Mouse (Mus musculus) Patski (cell line): Measurements from ENCODE around the gene Lingo2. TPM values are rescaled to one million over a fixed set of nuclear protein-coding genes. Genes with fewer than 3 reads are reported as not detected.

Experiments used
- ATAC-seq: fragments of 100-300 bp; one replicate; pipeline ENCODE4 v1.8.0; 2021
- CTCF ChIA-PET: fragments of 350-600 bp; sonication (Branson Sonifier 250); formaldehyde crosslinking; loops from one replicate; lab custom pipeline; 2022; ENCODE audit warnings: inconsistent platforms; lab: Charles Lee
- POLR2A ChIA-PET: fragments of 350-600 bp; sonication (Branson Sonifier 250); formaldehyde crosslinking; loops from one replicate; lab custom pipeline; 2022; ENCODE audit warnings: antibody characterized with exemption, inconsistent platforms; lab: Charles Lee
- DNase-seq: peaks from one replicate; pipeline ENCODE4 v3.0.0-alpha.2; 2011; ENCODE audit warnings: low read depth, low spot score
- H3K27me3 ChIP-seq: fragments of 371-371 bp; one replicate; pipeline ENCODE4 v1.5.1; 2021
- CTCF ChIP-seq: fragments of 100-300 bp; IDR thresholded peaks from one replicate; pipeline ENCODE4 v1.5.1; 2021
- in situ Hi-C: fragments of 300-500 bp; cut with MboI; formaldehyde crosslinking; loops from 3 replicates; pipeline ENCODE4 v1.11.1; 2018; ENCODE audit warnings: low pct_unique_long_range_greater_than_20kb, mixed read lengths
- polyA plus RNA-seq: library from polyadenylated mRNA; unstranded; gene quantifications from one replicate; pipeline ENCODE4 v1.2.3, GENCODE M21; 2021

Gene Lingo2
- polyA plus RNA-seq, 1 experiment from 2014 or later: not detected

DNA sequence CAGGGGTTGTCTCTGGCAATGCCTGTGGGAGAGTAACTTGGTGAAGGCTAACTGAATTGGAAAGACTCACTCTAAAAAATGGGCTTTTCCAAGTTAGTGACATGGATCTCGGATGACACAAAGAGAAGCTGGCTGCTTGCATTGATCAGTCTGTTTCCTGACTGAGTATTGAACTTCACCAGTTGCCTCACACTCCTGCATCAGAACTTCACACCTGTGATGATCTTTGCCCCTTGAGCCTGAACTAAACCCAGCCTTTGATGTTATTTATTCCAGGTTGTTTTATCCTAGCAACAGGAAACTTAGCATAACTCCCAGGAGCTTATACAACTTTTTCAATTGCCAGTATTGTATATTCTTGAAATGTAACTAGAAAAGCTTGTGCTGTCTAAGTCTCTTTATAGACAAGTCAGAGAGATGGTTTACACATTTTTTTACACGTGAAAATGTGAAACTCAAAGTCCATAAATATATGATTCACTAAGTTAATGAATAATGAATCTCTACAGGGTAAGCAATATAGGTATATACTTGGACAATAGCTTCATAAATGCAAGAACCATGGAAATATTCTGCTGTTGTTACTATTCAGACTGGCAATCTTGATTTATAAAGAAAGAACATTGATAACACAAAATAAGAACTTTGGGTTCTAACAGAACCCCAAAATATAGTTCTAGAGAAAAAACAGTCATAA, 410.7 kb downstream of the Lingo2 start:
- H3K27me3 ChIP-seq: no peaks in the 10 kb centered on the region
- CTCF ChIA-PET: no interaction called here
- TF ChIP-seq CTCF: no peak
- no peak for DNase-seq
- POLR2A ChIA-PET: no interaction called here
- in situ Hi-C loops: no loop called here
- ATAC-seq: no peak

GRCm38 (mm10) chr4:36533895-36534294, 417.7 kb downstream of the Lingo2 start:
- ChIA-PET CTCF (no interaction called here), POLR2A (no interaction called here)
- DNase-seq (no peak), ATAC-seq (no peak)
- in situ Hi-C loops: no loop called here
- H3K27me3 ChIP-seq: no peaks in the 10 kb centered on the region
- TF ChIP-seq CTCF: no peak

- no peak for ATAC-seq
- H3K27me3 ChIP-seq: no peaks in the 10 kb centered on the region
- ChIA-PET POLR2A (no interaction called here), CTCF (interaction anchor here (0.9 kb wide), 1 partner anchor 1877 kb away, joined by 3 read pairs; no protein-coding TSS in a partner anchor)
- no peak for DNase-seq
- TF ChIP-seq CTCF: no peak
- in situ Hi-C loops: no loop called here
Observed at GRCm38 (mm10) chr4:36490255-36490654, 461.3 kb downstream of the Lingo2 start.

- CTCF ChIA-PET: no interaction called here
- in situ Hi-C loops: no loop called here
- DNase-seq (no peak), ATAC-seq (no peak)
- no peaks in the 10 kb centered on the region for H3K27me3 ChIP-seq
- TF ChIP-seq CTCF: no peak
- POLR2A ChIA-PET: no interaction called here
Observed at GRCm38 (mm10) chr4:36435211-36435610, 516.3 kb downstream of the Lingo2 start.

GRCm38 (mm10) chr4:36426192-36426591, 525.4 kb downstream of the Lingo2 start:
- ChIA-PET POLR2A (no interaction called here), CTCF (no interaction called here)

DNA sequence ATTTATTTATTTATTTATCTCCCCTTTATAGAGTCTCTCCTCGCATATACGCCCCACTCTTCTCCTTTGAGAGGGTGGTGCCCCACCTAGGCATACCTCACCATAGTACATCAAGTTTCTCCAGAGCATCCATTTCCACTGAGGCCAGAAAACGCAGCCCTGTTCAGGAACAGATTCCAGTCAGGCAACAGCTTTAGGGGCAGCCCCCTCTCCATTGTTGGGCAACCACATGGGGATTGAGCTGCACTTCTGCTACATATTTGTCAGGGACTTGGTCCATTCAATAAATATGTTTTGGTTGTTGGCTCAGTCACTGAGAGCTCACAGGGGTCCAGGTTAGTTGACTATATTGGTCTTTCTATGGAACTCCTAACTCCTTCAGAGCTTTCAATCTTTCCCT, 544.2 kb downstream of the Lingo2 start:
- in situ Hi-C loops: no loop called here
- no peak for TF ChIP-seq CTCF
- ChIA-PET CTCF (no interaction called here), POLR2A (no interaction called here)
- no peak for DNase-seq
- no peaks in the 10 kb centered on the region for H3K27me3 ChIP-seq
- no peak for ATAC-seq

More at GRCm38 (mm10) chr4:36426192-36426591, 525.4 kb downstream of the Lingo2 start:
- DNase-seq (no peak), ATAC-seq (no peak)
- in situ Hi-C loops: no loop called here
- no peak for TF ChIP-seq CTCF
- peaks cover 5% of the 10 kb centered on the region for H3K27me3 ChIP-seq

GRCm38 (mm10) chr4:36368925-36369324, 582.6 kb downstream of the Lingo2 start:
- POLR2A ChIA-PET: no interaction called here
- TF ChIP-seq CTCF: no peak
- ATAC-seq (no peak), DNase-seq (no peak)
- in situ Hi-C loops: no loop called here
- CTCF ChIA-PET: no interaction called here
- no peaks in the 10 kb centered on the region for H3K27me3 ChIP-seq

GRCm38 (mm10) chr4:36354401-36354800, 597.1 kb downstream of the Lingo2 start:
- CTCF ChIA-PET: no interaction called here
- TF ChIP-seq CTCF: no peak
- DNase-seq: no peak
- in situ Hi-C loops: no loop called here
- POLR2A ChIA-PET: no interaction called here
- no peaks in the 10 kb centered on the region for H3K27me3 ChIP-seq
- ATAC-seq: no peak

DNA sequence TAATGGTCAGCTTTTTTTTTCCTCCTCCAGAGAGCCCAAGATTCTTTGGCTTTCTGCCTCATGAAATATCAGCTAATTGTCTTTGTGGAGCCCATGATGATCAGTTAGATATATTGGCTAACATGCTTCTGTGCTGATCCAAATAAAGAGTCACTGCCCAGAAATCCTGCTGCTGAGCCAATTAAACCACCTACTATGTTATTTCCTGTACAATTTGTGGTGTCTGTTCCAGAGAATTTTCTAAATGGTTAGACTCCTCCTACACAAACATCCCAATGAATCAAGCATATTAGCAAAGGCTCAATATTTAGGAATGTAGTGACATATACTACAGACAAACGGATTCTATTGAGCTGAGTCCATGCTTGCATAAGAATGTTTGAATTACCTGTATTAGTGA, 619.8 kb downstream of the Lingo2 start:
- CTCF ChIA-PET: no interaction called here
- in situ Hi-C loops: no loop called here
- ATAC-seq: no peak
- no peaks in the 10 kb centered on the region for H3K27me3 ChIP-seq
- no peak for TF ChIP-seq CTCF
- DNase-seq: no peak
- POLR2A ChIA-PET: no interaction called here

DNA sequence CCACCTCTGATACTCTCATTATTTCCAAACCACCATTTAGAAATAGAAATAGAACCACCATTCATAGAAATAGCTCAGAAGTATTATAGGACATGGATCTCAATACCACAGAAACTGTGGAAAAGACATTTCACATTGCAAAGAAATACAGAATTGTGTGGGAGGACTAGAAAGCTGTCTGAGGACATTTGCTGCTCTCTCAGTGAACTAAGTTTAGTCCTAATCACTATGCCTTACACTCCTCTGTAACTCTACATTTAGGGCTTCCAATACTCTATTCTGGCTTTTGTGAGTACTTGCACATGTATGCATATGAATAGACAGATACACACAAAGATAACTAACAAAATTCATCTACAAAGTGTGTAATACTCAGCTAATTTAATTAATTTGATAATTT, 625.9 kb downstream of the Lingo2 start:
- ATAC-seq (no peak), DNase-seq (no peak)
- in situ Hi-C loops: no loop called here
- no peak for TF ChIP-seq CTCF
- no peaks in the 10 kb centered on the region for H3K27me3 ChIP-seq
- CTCF ChIA-PET: no interaction called here
- POLR2A ChIA-PET: no interaction called here

GRCm38 (mm10) chr4:36313067-36313466, 638.5 kb downstream of the Lingo2 start:
- H3K27me3 ChIP-seq: no peaks in the 10 kb centered on the region
- POLR2A ChIA-PET: no interaction called here
- TF ChIP-seq CTCF: no peak
- ATAC-seq (no peak), DNase-seq (no peak)
- in situ Hi-C loops: no loop called here
- CTCF ChIA-PET: no interaction called here

DNA sequence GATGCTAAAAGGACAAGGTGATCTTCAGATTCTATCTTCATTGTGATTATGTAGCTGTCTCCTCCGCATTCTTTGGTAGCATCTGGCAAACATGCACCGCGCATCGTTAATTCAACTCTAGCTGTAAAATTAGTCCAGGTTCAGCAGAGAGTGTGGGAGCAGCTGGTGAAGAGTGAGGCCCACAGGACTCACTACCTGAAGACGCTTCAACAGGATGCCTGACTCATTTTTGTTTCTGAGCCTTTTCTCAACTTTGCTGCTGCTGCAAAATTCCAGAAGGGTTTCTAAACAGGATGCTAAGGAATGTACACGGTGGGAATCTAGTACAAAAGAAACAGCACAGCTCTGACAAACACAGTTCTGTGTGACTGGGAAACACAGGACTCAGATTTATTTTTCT, 640.1 kb downstream of the Lingo2 start:
- in situ Hi-C loops: no loop called here
- ATAC-seq (no peak), DNase-seq (no peak)
- POLR2A ChIA-PET: no interaction called here
- TF ChIP-seq CTCF: no peak
- H3K27me3 ChIP-seq: no peaks in the 10 kb centered on the region
- CTCF ChIA-PET: no interaction called here
